Mouse (Mus musculus): ENCODE data around the gene Mrpl12. TPM values are rescaled to one million over a fixed set of nuclear protein-coding genes. Genes with fewer than 3 reads are reported as not detected.

Mrpl12 gene
- polyA plus RNA-seq, 1 experiment from 2014 or later = 211 TPM

- Histone ChIP-seq H3K27ac (peak overlapping the region; percentile 22; the same call in 1 of the 2 replicates), H3K4me1 (peaks cover 69% of the 10 kb centered on the region), H3K4me3 (peak overlapping the region; percentile 21), H3K36me3 (replicated peaks) (peaks cover 54% of the 10 kb centered on the region), H3K9me3 (no peaks in the 10 kb centered on the region), H3K27me3 (ENCODE audit: poor library complexity, severe bottlenecking) (no peaks in the 10 kb centered on the region)
- WGBS = 65% methylated on average over 4 of the region's 4 CpGs
- DNase-seq (ENCODE audit: extremely low spot score, low spot score) = peak; percentile 67
Measured at GRCm38 (mm10) chr11:120489054-120489761, 4.8 kb downstream of the Mrpl12 start.

GRCm38 (mm10) chr11:120490291-120491046 lies 6.1 kb downstream of the Mrpl12 start:
- Histone ChIP-seq H3K27ac (peak overlapping the region; percentile 92), H3K4me3 (peak overlapping the region; percentile 98), H3K9me3 (no peaks in the 10 kb centered on the region), H3K27me3 (ENCODE audit: poor library complexity, severe bottlenecking) (no peaks in the 10 kb centered on the region), H3K4me1 (peaks cover 65% of the 10 kb centered on the region), H3K36me3 (replicated peaks) (peaks cover 67% of the 10 kb centered on the region)
- no peak for DNase-seq (ENCODE audit: extremely low spot score, low spot score)
- 41% methylated on average over 4 of the region's 4 CpGs for WGBS

GRCm38 (mm10) chr11:120491317-120492023 lies 7.1 kb downstream of the Mrpl12 start, which contains the start of gene Slc25a10:
Gene Slc25a10 (plus strand): TSS chr11:120491840.
- H3K9me3 ChIP-seq = no peaks in the 10 kb centered on the region
- H3K4me1 ChIP-seq = peaks cover 55% of the 10 kb centered on the region
- DNase-seq (ENCODE audit: extremely low spot score, low spot score) = peak; percentile 90
- H3K36me3 ChIP-seq (replicated peaks) = peaks cover 67% of the 10 kb centered on the region
- no peaks in the 10 kb centered on the region for H3K27me3 ChIP-seq (ENCODE audit: poor library complexity, severe bottlenecking)
- 0% methylated on average over 35 of the region's 35 CpGs for WGBS
- H3K4me3 ChIP-seq = peak within 1 kb of the TSS; percentile 98
- peak within 1 kb of the TSS; percentile 92 for H3K27ac ChIP-seq

- no peaks in the 10 kb centered on the region for H3K9me3 ChIP-seq
- H3K4me1 ChIP-seq = peaks cover 54% of the 10 kb centered on the region
- H3K4me3 ChIP-seq = peak overlapping the region; percentile 98
- peaks cover 67% of the 10 kb centered on the region for H3K36me3 ChIP-seq (replicated peaks)
- H3K27me3 ChIP-seq (ENCODE audit: poor library complexity, severe bottlenecking) = no peaks in the 10 kb centered on the region
- under 1% methylated on average over 48 of the region's 48 CpGs for WGBS
- DNase-seq (ENCODE audit: extremely low spot score, low spot score) = peak; percentile 52
- H3K27ac ChIP-seq = peak overlapping the region; percentile 92
Measured at GRCm38 (mm10) chr11:120492024-120492877, 7.8 kb downstream of the Mrpl12 start.

- peak overlapping the region; percentile 98 for H3K4me3 ChIP-seq
- peaks cover 54% of the 10 kb centered on the region for H3K4me1 ChIP-seq
- DNase-seq (ENCODE audit: extremely low spot score, low spot score) = no peak
- WGBS = 32% methylated on average over 3 of the region's 3 CpGs
- peak overlapping the region; percentile 92 for H3K27ac ChIP-seq
- H3K36me3 ChIP-seq (replicated peaks) = peaks cover 67% of the 10 kb centered on the region
- H3K9me3 ChIP-seq = no peaks in the 10 kb centered on the region
- no peaks in the 10 kb centered on the region for H3K27me3 ChIP-seq (ENCODE audit: poor library complexity, severe bottlenecking)
Measured at GRCm38 (mm10) chr11:120492878-120493203, 8.4 kb downstream of the Mrpl12 start.

GRCm38 (mm10) chr11:120493351-120493750 lies 8.9 kb downstream of the Mrpl12 start:
- DNase-seq (ENCODE audit: extremely low spot score, low spot score) = no peak
- Histone ChIP-seq H3K27ac (peak overlapping the region; percentile 92), H3K27me3 (ENCODE audit: poor library complexity, severe bottlenecking) (no peaks in the 10 kb centered on the region), H3K4me3 (peak overlapping the region; percentile 98), H3K36me3 (replicated peaks) (peaks cover 67% of the 10 kb centered on the region), H3K9me3 (no peaks in the 10 kb centered on the region), H3K4me1 (peaks cover 54% of the 10 kb centered on the region)
- WGBS = 71% methylated on average over 3 of the region's 3 CpGs

GRCm38 (mm10) chr11:120493911-120494310 lies 9.5 kb downstream of the Mrpl12 start:
- Histone ChIP-seq H3K9me3 (no peaks in the 10 kb centered on the region), H3K4me3 (peak overlapping the region; percentile 98; the same call in 1 of the 2 replicates), H3K36me3 (replicated peaks) (peaks cover 67% of the 10 kb centered on the region), H3K4me1 (peaks cover 54% of the 10 kb centered on the region), H3K27me3 (ENCODE audit: poor library complexity, severe bottlenecking) (no peaks in the 10 kb centered on the region), H3K27ac (no peak overlapping the region)
- DNase-seq (ENCODE audit: extremely low spot score, low spot score) = no peak
- WGBS = 88% methylated on average over 3 of the region's 3 CpGs

GRCm38 (mm10) chr11:120497436-120497835 lies 13.0 kb downstream of the Mrpl12 start:
- Histone ChIP-seq H3K27ac (no peak overlapping the region), H3K9me3 (no peaks in the 10 kb centered on the region), H3K4me1 (peaks cover 26% of the 10 kb centered on the region), H3K4me3 (no peak overlapping the region), H3K27me3 (ENCODE audit: poor library complexity, severe bottlenecking) (no peaks in the 10 kb centered on the region), H3K36me3 (replicated peaks) (peaks cover 57% of the 10 kb centered on the region)
- 93% methylated on average over 3 of the region's 3 CpGs for WGBS
- no peak for DNase-seq (ENCODE audit: extremely low spot score, low spot score)

- WGBS = 95% methylated on average over 12 of the region's 12 CpGs
- Histone ChIP-seq H3K36me3 (replicated peaks) (peaks cover 57% of the 10 kb centered on the region), H3K4me1 (peaks cover 19% of the 10 kb centered on the region), H3K9me3 (no peaks in the 10 kb centered on the region), H3K27me3 (ENCODE audit: poor library complexity, severe bottlenecking) (no peaks in the 10 kb centered on the region), H3K4me3 (no peak overlapping the region), H3K27ac (no peak overlapping the region)
- no peak for DNase-seq (ENCODE audit: extremely low spot score, low spot score)
Measured at GRCm38 (mm10) chr11:120498226-120498625, 13.8 kb downstream of the Mrpl12 start.

GRCm38 (mm10) chr11:120498891-120499290 lies 14.5 kb downstream of the Mrpl12 start:
- no peaks in the 10 kb centered on the region for H3K9me3 ChIP-seq
- no peak overlapping the region for H3K27ac ChIP-seq
- no peaks in the 10 kb centered on the region for H3K27me3 ChIP-seq (ENCODE audit: poor library complexity, severe bottlenecking)
- H3K4me3 ChIP-seq = 0 out of 2 replicates have a peak overlapping the region, but pooled peaks have one; percentile 5
- no peak for DNase-seq (ENCODE audit: extremely low spot score, low spot score)
- H3K36me3 ChIP-seq (replicated peaks) = peaks cover 55% of the 10 kb centered on the region
- H3K4me1 ChIP-seq = peaks cover 12% of the 10 kb centered on the region
- 91% methylated on average over 5 of the region's 5 CpGs for WGBS

- 93% methylated on average over 6 of the region's 6 CpGs for WGBS
Measured at GRCm38 (mm10) chr11:120499894-120500293, 15.5 kb downstream of the Mrpl12 start.

GRCm38 (mm10) chr11:120500357-120500756 lies 15.9 kb downstream of the Mrpl12 start:
- Histone ChIP-seq H3K36me3 (replicated peaks) (peaks cover 40% of the 10 kb centered on the region), H3K27me3 (ENCODE audit: poor library complexity, severe bottlenecking) (no peaks in the 10 kb centered on the region), H3K4me3 (no peak overlapping the region; the same call in 1 of the 2 replicates), H3K4me1 (peaks cover 6% of the 10 kb centered on the region; the same call in 1 of the 2 replicates), H3K27ac (no peak overlapping the region), H3K9me3 (no peaks in the 10 kb centered on the region)
- no peak for DNase-seq (ENCODE audit: extremely low spot score, low spot score)
- WGBS = 31% methylated on average over 3 of the region's 3 CpGs

More at GRCm38 (mm10) chr11:120499894-120500293, 15.5 kb downstream of the Mrpl12 start:
- peaks cover 45% of the 10 kb centered on the region for H3K36me3 ChIP-seq (replicated peaks)
- no peaks in the 10 kb centered on the region for H3K9me3 ChIP-seq
- DNase-seq (ENCODE audit: extremely low spot score, low spot score) = no peak
- H3K4me3 ChIP-seq = no peak overlapping the region
- no peak overlapping the region for H3K27ac ChIP-seq
- peaks cover 6% of the 10 kb centered on the region; the same call in 1 of the 2 replicates for H3K4me1 ChIP-seq
- no peaks in the 10 kb centered on the region for H3K27me3 ChIP-seq (ENCODE audit: poor library complexity, severe bottlenecking)

All from forebrain, embryonic 10.5 days (tissue).